Mouse (Mus musculus): ENCODE results near the gene Lzts2. TPM values are rescaled to one million over a fixed set of nuclear protein-coding genes. Genes with fewer than 3 reads are reported as not detected.

The Lzts2 gene
- polyA plus RNA-seq, 1 experiment from 2014 or later, result 90.8 TPM

DNA sequence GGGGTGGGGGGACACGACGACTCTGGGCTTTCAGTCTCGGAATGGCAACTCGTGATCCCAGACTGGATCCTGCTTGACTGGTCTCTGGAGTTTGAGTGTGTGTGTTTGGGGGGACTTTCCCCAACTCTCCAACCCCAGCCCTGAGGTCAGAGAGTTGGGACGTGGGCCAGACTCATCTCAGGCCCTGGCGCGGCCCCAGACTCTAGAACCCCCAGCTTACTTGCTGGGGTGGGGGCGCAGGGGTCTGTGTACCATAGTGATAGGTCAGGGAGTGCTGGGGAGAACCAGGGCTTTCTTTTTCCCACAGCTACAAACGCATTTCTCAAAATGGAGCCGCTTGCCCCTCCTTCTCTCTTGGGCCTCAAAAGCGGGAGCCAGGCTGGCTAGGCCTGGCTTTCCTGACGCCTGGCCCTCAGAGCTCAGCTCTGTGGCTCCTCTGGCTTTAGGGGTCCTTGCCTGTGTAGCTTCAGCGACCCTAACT lies 4.2 kb downstream of the Lzts2 start:
- no peaks in the 10 kb centered on the region for H3K27me3 ChIP-seq (ENCODE audit: low read depth, poor library complexity, severe bottlenecking)
- H3K9me3 ChIP-seq (replicated peaks), result no peaks in the 10 kb centered on the region
- peaks cover 38% of the 10 kb centered on the region for H3K36me3 ChIP-seq
- peak overlapping the region; percentile 76 for H3K4me3 ChIP-seq
- peaks cover 74% of the 10 kb centered on the region for H3K4me1 ChIP-seq
- WGBS, result 0% methylated on average over 13 of the region's 13 CpGs
- peak overlapping the region; percentile 92 for H3K27ac ChIP-seq
- peak; percentile 64 for DNase-seq (ENCODE audit: low spot score)

DNA sequence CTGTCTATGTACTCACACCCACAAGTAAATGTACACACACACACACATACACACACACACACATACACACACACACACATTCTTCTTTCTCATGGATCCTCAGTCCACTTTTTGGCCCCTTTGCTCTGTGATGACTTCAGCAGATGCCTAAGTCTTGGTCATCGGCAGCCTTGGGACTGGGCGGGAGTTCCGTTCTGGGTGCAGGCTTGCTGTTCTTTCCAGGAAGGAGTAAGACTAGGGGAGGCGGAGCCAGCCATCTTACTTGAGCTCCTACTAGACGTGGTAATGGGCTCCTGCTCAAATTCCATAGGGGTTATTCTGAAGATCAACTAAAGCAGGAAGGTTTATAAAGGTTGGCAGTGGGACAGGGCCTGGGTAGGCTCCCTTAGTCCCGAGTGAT lies 6.1 kb downstream of the Lzts2 start:
- Histone ChIP-seq H3K4me1 (peaks cover 61% of the 10 kb centered on the region), H3K36me3 (peaks cover 58% of the 10 kb centered on the region), H3K9me3 (replicated peaks) (no peaks in the 10 kb centered on the region), H3K4me3 (peak overlapping the region; percentile 9), H3K27ac (0 out of 2 replicates have a peak overlapping the region, but pooled peaks have one; percentile 31), H3K27me3 (ENCODE audit: low read depth, poor library complexity, severe bottlenecking) (no peaks in the 10 kb centered on the region)
- 76% methylated on average over 6 of the region's 6 CpGs for WGBS
- DNase-seq (ENCODE audit: low spot score), result no peak

DNA sequence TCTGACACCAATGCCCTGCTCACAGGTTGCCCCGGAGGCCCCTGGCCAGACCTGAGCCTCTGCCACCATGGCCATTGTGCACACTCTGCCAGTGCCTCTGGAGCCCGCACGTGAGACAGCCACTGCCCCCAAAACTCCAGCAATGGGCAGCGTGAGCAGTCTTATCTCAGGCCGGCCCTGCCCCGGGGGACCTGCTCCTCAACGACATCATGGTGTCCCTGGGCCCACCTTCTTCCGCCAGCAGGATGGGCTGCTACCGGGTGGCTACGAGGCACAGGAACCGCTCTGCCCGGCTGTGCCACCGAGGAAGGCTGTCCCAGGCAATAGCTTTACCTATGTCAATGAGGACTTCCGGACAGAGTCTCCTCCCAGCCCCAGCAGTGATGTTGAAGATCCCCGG lies 7.1 kb downstream of the Lzts2 start:
- peaks cover 57% of the 10 kb centered on the region for H3K4me1 ChIP-seq
- no peaks in the 10 kb centered on the region for H3K9me3 ChIP-seq (replicated peaks)
- WGBS, result 97% methylated on average over 15 of the region's 15 CpGs
- H3K36me3 ChIP-seq, result peaks cover 68% of the 10 kb centered on the region
- no peaks in the 10 kb centered on the region for H3K27me3 ChIP-seq (ENCODE audit: low read depth, poor library complexity, severe bottlenecking)
- 0 out of 2 replicates have a peak overlapping the region, but pooled peaks have one; percentile 9 for H3K4me3 ChIP-seq
- H3K27ac ChIP-seq, result 0 out of 2 replicates have a peak overlapping the region, but pooled peaks have one; percentile 25
- no peak for DNase-seq (ENCODE audit: low spot score)

DNA sequence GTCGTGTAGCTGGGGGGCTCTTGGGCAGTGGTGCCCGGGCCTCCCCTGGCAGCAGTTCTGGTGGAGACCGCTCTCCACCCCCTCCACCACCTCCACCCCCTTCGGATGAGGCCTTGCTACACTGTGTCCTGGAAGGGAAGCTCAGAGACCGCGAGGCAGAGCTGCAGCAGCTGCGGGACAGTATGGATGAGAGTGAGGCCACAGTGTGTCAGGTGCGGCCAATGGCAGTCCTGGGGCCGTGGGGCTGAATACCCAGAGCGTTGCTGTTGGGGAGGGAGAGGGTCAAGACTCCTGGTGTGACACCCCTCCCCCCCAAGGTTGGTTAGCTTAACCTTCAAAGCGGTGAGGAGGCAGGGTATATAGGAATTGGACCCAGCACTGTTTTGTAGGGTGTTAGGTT lies 9.8 kb downstream of the Lzts2 start:
- Histone ChIP-seq H3K36me3 (peaks cover 94% of the 10 kb centered on the region), H3K27ac (no peak overlapping the region), H3K4me3 (no peak overlapping the region), H3K27me3 (ENCODE audit: low read depth, poor library complexity, severe bottlenecking) (no peaks in the 10 kb centered on the region), H3K4me1 (peaks cover 57% of the 10 kb centered on the region), H3K9me3 (replicated peaks) (no peaks in the 10 kb centered on the region)
- DNase-seq (ENCODE audit: low spot score), result no peak
- 86% methylated on average over 11 of the region's 11 CpGs for WGBS

DNA sequence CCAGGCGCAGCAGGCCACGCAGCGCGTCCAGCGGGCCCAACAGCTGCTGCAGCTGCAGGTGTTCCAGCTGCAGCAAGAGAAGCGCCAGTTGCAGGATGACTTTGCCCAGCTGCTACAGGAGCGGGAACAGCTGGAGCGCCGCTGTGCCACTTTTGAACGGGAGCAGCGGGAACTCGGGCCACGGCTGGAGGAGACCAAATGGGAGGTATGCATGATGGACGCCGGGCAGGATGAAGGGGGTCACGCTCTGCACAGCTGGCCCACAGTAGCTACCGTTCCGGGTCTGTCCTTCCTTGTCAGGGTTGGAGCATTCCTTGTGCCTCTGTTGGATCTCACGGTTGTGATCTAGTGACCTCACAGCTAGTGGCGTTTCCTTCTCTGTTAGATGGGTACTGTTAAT lies 10.6 kb downstream of the Lzts2 start:
- H3K27ac ChIP-seq, result peak overlapping the region; percentile 42; the same call in 1 of the 2 replicates
- H3K9me3 ChIP-seq (replicated peaks), result no peaks in the 10 kb centered on the region
- peaks cover 93% of the 10 kb centered on the region for H3K36me3 ChIP-seq
- no peak for DNase-seq (ENCODE audit: low spot score)
- 94% methylated on average over 20 of the region's 20 CpGs for WGBS
- no peaks in the 10 kb centered on the region for H3K27me3 ChIP-seq (ENCODE audit: low read depth, poor library complexity, severe bottlenecking)
- peaks cover 54% of the 10 kb centered on the region for H3K4me1 ChIP-seq
- no peak overlapping the region for H3K4me3 ChIP-seq

DNA sequence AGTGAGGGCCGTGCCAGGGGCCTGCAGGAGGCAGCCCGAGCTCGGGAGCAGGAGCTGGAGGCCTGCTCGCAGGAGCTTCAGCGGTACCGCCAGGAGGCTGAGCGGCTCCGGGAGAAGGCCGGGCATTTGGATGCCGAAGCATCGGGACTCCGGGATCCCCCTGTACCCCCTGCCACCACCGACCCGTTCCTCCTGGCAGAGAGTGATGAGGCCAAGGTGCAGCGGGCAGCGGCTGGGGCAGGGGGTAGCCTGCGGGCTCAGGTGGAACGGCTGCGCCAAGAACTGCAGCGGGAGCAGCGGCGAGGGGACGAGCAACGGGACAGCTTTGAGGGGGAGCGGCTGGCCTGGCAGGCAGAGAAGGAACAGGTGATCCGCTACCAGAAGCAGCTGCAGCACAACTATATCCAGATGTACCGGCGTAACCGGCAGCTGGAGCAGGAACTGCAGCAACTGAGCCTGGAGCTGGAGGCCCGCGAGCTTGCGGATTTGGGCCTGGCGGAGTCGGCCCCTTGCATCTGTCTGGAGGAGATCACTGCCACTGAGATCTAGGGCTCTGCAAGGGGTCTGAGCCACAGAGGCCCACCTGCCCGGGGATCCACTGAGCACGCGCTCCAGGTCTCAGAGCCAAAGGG lies 11.8 kb downstream of the Lzts2 start:
- no peak for DNase-seq (ENCODE audit: low spot score)
- 91% methylated on average over 37 of the region's 37 CpGs for WGBS
- no peaks in the 10 kb centered on the region for H3K9me3 ChIP-seq (replicated peaks)
- H3K4me3 ChIP-seq, result peak overlapping the region; percentile 14; the same call in 1 of the 2 replicates
- peaks cover 81% of the 10 kb centered on the region for H3K36me3 ChIP-seq
- no peak overlapping the region for H3K27ac ChIP-seq
- H3K4me1 ChIP-seq, result peaks cover 53% of the 10 kb centered on the region
- no peaks in the 10 kb centered on the region for H3K27me3 ChIP-seq (ENCODE audit: low read depth, poor library complexity, severe bottlenecking)

DNA sequence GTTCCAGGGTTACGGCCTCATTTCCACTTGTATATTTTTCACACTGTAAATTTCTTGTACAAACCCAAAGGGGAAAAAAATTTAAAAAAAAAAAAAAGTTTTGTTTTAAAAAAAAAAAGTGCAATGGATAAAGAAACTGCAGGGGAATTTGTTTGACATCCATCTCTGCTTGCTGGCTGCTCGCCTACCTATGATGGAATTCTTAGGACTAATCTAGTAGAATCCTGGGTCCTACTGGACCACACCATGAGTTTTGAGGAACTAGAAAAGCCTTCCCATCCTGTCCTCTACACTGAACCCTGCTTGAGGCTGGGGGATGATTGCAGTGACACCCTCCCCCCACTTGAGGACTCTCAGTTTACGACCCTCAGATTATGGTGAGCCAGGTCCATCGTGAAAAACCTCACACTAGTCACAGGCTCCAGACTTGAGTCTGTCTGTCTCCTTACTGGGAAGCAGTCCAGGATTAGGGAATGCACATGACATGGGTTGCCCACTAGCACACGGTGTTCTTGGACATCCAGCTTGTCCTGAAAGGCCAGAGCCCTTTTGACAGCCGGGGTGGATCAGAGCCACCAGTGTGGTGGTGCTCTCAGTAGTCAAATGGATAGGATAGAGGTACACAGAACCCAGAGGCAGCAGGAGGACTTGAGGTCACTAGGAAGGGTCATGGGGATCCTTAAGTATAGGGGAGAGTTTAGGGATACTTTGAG lies 12.9 kb downstream of the Lzts2 start:
- DNase-seq (ENCODE audit: low spot score), result no peak
- Histone ChIP-seq H3K9me3 (replicated peaks) (no peaks in the 10 kb centered on the region), H3K27me3 (ENCODE audit: low read depth, poor library complexity, severe bottlenecking) (no peaks in the 10 kb centered on the region), H3K27ac (no peak overlapping the region), H3K36me3 (peaks cover 70% of the 10 kb centered on the region), H3K4me3 (no peak overlapping the region), H3K4me1 (peaks cover 53% of the 10 kb centered on the region)
- WGBS, result 79% methylated on average over 6 of the region's 6 CpGs

DNA sequence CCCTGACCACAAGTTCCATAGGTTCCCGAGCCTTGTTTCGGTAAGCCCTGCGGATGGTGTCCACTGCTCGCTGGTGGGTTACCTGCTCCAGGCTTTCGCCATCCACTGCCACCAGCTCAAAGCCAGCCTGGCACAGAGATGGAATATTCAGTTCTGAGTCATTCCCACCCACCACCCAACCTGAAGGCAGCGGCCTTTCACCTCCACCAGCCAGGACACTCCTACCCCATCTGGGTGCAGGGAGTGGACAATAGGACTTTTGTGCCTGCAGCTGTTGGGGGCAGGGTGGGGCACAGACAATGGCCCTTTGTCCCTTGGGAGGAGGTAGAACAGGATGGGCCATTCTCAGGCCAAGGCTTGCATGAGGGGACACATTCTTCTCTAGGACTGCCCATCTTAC lies 13.6 kb downstream of the Lzts2 start:
- H3K27me3 ChIP-seq (ENCODE audit: low read depth, poor library complexity, severe bottlenecking), result no peaks in the 10 kb centered on the region
- H3K36me3 ChIP-seq, result peaks cover 63% of the 10 kb centered on the region
- H3K27ac ChIP-seq, result peak overlapping the region; percentile 42; the same call in 1 of the 2 replicates
- H3K9me3 ChIP-seq (replicated peaks), result no peaks in the 10 kb centered on the region
- no peak overlapping the region for H3K4me3 ChIP-seq
- peaks cover 60% of the 10 kb centered on the region for H3K4me1 ChIP-seq
- WGBS, result 86% methylated on average over 6 of the region's 6 CpGs
- DNase-seq (ENCODE audit: low spot score), result no peak

DNA sequence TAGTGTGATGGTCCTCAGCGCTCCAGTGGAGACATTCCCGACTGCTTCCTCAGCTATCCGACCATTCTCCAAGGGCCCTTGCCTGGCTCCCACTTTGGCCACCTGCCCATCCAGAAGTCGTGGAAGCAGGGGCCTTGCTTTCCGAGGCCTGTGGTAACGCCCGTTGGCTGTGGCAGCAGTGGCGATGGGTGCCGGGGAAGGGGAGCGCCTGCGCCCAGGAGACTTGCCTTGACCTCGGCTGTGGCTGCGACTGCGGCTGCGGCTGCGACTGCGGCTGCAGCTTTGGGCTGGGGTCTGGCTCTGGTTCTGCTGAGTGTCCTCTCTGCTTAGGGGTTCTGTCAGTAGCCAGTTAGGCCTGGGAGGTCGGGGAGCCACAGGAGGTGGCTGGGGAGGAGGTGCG lies 14.5 kb downstream of the Lzts2 start:
- Histone ChIP-seq H3K36me3 (peaks cover 54% of the 10 kb centered on the region), H3K4me3 (no peak overlapping the region), H3K27me3 (ENCODE audit: low read depth, poor library complexity, severe bottlenecking) (no peaks in the 10 kb centered on the region), H3K27ac (peak overlapping the region; percentile 15; the same call in 1 of the 2 replicates), H3K4me1 (peaks cover 64% of the 10 kb centered on the region), H3K9me3 (replicated peaks) (no peaks in the 10 kb centered on the region)
- no peak for DNase-seq (ENCODE audit: low spot score)
- WGBS, result 57% methylated on average over 19 of the region's 19 CpGs

DNA sequence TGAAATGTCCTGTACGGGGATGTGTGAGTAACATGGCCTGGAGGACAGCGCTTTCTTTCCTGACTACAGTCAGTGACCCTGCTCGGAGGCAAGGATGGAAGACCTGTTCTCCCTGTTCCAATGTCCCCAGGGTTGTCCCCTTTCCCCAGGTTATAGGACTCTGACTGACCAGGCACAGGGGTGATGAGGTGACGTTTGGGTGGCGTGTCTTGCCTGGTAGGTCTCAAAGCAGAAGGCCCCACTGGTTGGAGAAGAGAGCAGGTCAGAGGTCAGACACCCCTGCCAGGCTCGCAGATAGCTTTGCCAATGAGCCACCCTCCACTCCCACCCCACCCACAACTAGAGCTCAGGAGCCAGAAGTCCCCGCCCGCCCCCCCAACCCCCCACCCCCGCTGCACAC lies 15.4 kb downstream of the Lzts2 start:
- Histone ChIP-seq H3K9me3 (replicated peaks) (no peaks in the 10 kb centered on the region), H3K36me3 (peaks cover 45% of the 10 kb centered on the region), H3K4me1 (peaks cover 66% of the 10 kb centered on the region), H3K4me3 (no peak overlapping the region), H3K27ac (no peak overlapping the region), H3K27me3 (ENCODE audit: low read depth, poor library complexity, severe bottlenecking) (no peaks in the 10 kb centered on the region)
- WGBS, result 63% methylated on average over 6 of the region's 9 CpGs
- no peak for DNase-seq (ENCODE audit: low spot score)

DNA sequence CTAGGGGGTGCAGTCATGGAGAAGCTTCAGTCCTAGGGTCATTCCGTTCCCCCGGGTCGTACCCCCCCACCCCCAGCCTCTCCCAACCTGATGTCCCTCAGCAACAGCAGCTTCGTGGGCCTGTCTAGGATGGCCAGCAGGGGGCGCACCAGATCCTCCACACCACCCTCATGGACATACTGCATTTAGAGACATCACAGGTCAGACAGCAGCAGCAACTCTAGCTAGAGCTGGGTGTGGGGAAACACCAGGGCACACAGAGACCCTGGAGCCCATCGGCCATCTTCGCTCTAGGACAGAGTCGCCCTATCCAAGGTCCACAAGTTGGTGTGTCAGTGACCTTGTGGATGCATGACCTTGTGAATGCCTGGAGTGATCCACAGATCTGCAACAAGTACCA lies 15.9 kb downstream of the Lzts2 start:
- peaks cover 40% of the 10 kb centered on the region for H3K36me3 ChIP-seq
- DNase-seq (ENCODE audit: low spot score), result peak; percentile 82
- 36% methylated on average over 8 of the region's 8 CpGs for WGBS
- no peaks in the 10 kb centered on the region for H3K27me3 ChIP-seq (ENCODE audit: low read depth, poor library complexity, severe bottlenecking)
- peaks cover 71% of the 10 kb centered on the region for H3K4me1 ChIP-seq
- no peak overlapping the region for H3K27ac ChIP-seq
- no peaks in the 10 kb centered on the region for H3K9me3 ChIP-seq (replicated peaks)
- H3K4me3 ChIP-seq, result no peak overlapping the region

DNA sequence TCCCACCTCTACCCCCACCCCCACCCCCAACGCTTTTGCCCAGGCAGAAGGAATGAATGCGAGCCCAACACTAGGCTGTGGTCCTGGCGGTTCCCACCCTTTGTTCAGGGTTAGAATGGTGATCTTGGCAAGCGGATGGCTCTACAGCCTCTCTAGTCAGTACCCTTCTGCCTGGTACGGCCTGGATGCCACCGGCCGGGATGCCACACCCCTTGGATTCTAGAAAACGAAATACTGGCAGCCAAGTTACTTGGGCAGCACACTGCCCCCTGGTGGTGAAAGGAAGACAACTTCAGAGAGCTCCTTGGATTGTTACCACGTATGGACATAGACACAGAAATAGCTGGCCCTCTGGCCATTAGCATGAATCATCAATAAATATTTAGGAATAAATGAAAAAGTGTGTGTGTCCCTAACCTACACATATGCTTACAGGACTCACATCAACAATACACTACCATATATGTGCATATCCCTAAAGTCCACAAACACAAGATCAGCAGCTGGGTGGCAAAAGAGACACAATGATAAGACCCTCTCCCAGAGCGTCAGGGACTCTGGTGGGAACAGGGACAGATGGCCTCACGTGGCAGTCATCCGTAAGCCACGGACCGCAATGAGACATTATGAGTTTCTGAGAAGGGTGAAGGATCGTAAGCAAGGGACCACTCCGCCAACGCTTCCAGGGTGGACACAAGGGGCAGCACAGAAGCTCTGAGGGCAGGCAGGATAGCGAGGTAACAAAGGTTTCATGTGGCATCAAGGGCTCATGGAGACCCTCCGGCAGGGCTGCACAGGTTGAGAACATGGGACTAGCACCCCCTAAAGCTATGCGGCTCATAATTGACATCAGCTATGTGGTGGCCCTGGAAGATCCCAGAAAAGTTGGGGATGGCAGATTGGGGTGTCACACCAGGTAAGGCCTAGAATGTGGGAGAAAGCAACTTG lies 16.8 kb downstream of the Lzts2 start:
- peaks cover 71% of the 10 kb centered on the region for H3K4me1 ChIP-seq
- peak; percentile 82 for DNase-seq (ENCODE audit: low spot score)
- 0 out of 2 replicates have a peak overlapping the region, but pooled peaks have one; percentile 16 for H3K4me3 ChIP-seq
- H3K9me3 ChIP-seq (replicated peaks), result no peaks in the 10 kb centered on the region
- H3K27me3 ChIP-seq (ENCODE audit: low read depth, poor library complexity, severe bottlenecking), result 0 out of 2 replicates have a peak, but pooled peaks cover 2% of the 10 kb centered on the region
- H3K36me3 ChIP-seq, result peaks cover 31% of the 10 kb centered on the region
- 0 out of 2 replicates have a peak overlapping the region, but pooled peaks have one; percentile 8 for H3K27ac ChIP-seq
- WGBS, result 43% methylated on average over 20 of the region's 20 CpGs
